Mouse (Mus musculus): ENCODE results near the gene Sorbs2. TPM values are rescaled to one million over a fixed set of nuclear protein-coding genes. Genes with fewer than 3 reads are reported as not detected.

The Sorbs2 gene
- polyA plus RNA-seq, 1 experiment from 2014 or later = 77.9 TPM

DNA sequence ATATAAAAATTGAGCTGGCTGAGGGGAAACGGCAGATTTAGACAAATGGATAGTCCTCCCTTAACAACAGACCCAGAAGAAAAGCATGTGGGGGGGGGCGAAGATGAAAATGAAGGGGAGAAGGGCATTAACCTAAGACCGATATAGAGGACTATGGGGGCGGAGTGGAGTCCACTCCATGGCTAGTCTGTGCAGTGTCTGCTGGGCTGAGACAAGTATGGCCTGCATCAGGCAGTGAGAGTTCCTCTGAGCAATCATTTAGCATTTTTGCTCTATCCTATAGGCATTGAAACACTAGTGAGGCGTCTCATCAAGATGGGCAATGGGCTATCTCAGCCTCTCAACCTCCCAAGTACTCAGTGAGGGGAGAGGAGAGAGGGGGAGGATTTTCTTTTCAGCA is 368.8 kb downstream of the Sorbs2 start:
- H3K4me1 ChIP-seq (replicated peaks) = peaks cover 25% of the 10 kb centered on the region
- H3K4me2 ChIP-seq (replicated peaks) = no peak overlapping the region
- 0 out of 2 replicates have a peak, but pooled peaks have one; percentile 37 for ATAC-seq
- no peaks in the 10 kb centered on the region for H3K27me3 ChIP-seq
- H3K27ac ChIP-seq = no peak overlapping the region; the same call in 1 of the 2 replicates
- H3K9me3 ChIP-seq = no peaks in the 10 kb centered on the region; the same call in 1 of the 2 replicates
- no peaks in the 10 kb centered on the region for H3K36me3 ChIP-seq
- H3K4me3 ChIP-seq (replicated peaks) = no peak overlapping the region
- no peak overlapping the region for H3K9ac ChIP-seq (replicated peaks)
- WGBS = 47% methylated on average over 5 of the region's 5 CpGs

Other genes starting within 250 kb of the Sorbs2 start
- gene F11, start 245.8 kb upstream of the Sorbs2 start, polyA plus RNA-seq (2015; fragmentation: Nextera tagmentation; extraction: Ambion mirVana) = 0.07 TPM in 1 of 2 replicates, not detected in the other
- gene Klkb1, start 212.9 kb upstream of the Sorbs2 start, polyA plus RNA-seq (2015; fragmentation: Nextera tagmentation; extraction: Ambion mirVana) = 0.04 TPM in 1 of 2 replicates, not detected in the other
- not detected in 2 replicates for gene Gm45753, start 199.3 kb upstream of the Sorbs2 start, polyA plus RNA-seq (2015; fragmentation: Nextera tagmentation; extraction: Ambion mirVana)
- 1.9 and 2.3 TPM in 2 replicates for gene Cyp4v3, start 174.6 kb upstream of the Sorbs2 start, polyA plus RNA-seq (2015; fragmentation: Nextera tagmentation; extraction: Ambion mirVana)
- 4.9 TPM in 2 replicates for gene Fam149a, start 125.5 kb upstream of the Sorbs2 start, polyA plus RNA-seq (2015; fragmentation: Nextera tagmentation; extraction: Ambion mirVana)
- 0.46 and 1.0 TPM in 2 replicates for gene Tlr3, start 96.7 kb upstream of the Sorbs2 start, polyA plus RNA-seq (2015; fragmentation: Nextera tagmentation; extraction: Ambion mirVana)